In the genomic region with DNA sequence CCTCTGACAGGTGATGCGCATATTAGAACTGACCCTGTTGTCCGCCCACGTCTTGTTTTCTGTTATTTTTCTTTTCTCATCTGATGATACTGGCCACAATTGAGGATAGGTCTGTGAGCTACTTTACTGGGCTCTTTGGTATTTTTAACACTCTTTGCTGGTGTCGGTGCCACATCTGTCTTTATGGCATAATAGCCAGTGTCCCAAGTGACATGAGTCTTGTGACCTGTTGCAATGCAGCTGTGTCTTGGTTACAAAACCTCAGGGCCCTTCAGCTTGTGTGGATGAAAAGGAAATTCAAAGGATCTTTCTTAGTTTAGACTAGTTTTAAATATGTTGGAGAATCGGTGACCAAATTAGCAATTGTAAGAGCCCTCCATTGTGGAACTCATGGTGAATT, we compare ENCODE assay signal across 9 mouse cellular contexts. TPM values are rescaled to one million over a fixed set of nuclear protein-coding genes. Genes with fewer than 3 reads are reported as not detected.
A peak's percentile ranks its signal among the peaks of the same experiment; 100 is the strongest.
DNase-seq lines count a peak whose midpoint lies in the region; ATAC-seq lines count a peak whose summit lies in the region.
"Had no signal": no experiment of that assay in that cellular context is flagged by ENCODE, and none has a peak within 500 bp of the region (broad histone marks: within the 10 kb centered on the region; RNA-seq: fewer than 3 reads in every experiment).

No protein-coding gene starts in this region.

- WGBS in neural tube, embryonic 11.5 days = 37% methylated on average over 5 of the region's 5 CpGs
- WGBS in forebrain, embryonic 11.5 days = 48% methylated on average over 5 of the region's 5 CpGs
- 34% methylated on average over 5 of the region's 5 CpGs for WGBS in liver, embryonic 13.5 days (ENCODE audit: insufficient replicate concordance)
- 29% methylated on average over 5 of the region's 5 CpGs for WGBS in stomach, embryonic 16.5 days

- H3K36me3 ChIP-seq in neural tube, embryonic 11.5 days (ENCODE audit: control insufficient read depth, insufficient read depth, low read length) = no peaks in the 10 kb centered on the region
- H3K36me3 ChIP-seq in forebrain, embryonic 11.5 days (ENCODE audit: control insufficient read depth, insufficient read depth, low read length) = no peaks in the 10 kb centered on the region
- H3K36me3 ChIP-seq in liver, embryonic 13.5 days = 0 out of 2 replicates have a peak, but pooled peaks cover 3% of the 10 kb centered on the region
- H3K36me3 ChIP-seq in stomach, embryonic 16.5 days (ENCODE audit: control insufficient read depth, insufficient read depth, low read length) = no peaks in the 10 kb centered on the region

- peak overlapping the region; percentile 86 for H3K9ac ChIP-seq in neural tube, embryonic 11.5 days (ENCODE audit: low read length)
- H3K9ac ChIP-seq in forebrain, embryonic 11.5 days (ENCODE audit: low read length) = peak overlapping the region; percentile 91; the same call in 1 of the 2 replicates
- peak overlapping the region; percentile 93 for H3K9ac ChIP-seq in liver, embryonic 13.5 days
- H3K9ac ChIP-seq in stomach, embryonic 16.5 days (ENCODE audit: low read length) = peak overlapping the region; percentile 97

- H3K27me3 ChIP-seq in neural tube, embryonic 11.5 days (ENCODE audit: control insufficient read depth, insufficient read depth, low read length) = no peaks in the 10 kb centered on the region
- H3K27me3 ChIP-seq in forebrain, embryonic 11.5 days (ENCODE audit: control insufficient read depth, insufficient read depth, low read length) = no peaks in the 10 kb centered on the region
- no peaks in the 10 kb centered on the region for H3K27me3 ChIP-seq in liver, embryonic 13.5 days
- no peaks in the 10 kb centered on the region for H3K27me3 ChIP-seq in stomach, embryonic 16.5 days (ENCODE audit: control insufficient read depth, insufficient read depth, low read length)

- H3K27ac ChIP-seq in neural tube, embryonic 11.5 days (ENCODE audit: low read depth, low read length) = no peak overlapping the region
- H3K27ac ChIP-seq in forebrain, embryonic 11.5 days (ENCODE audit: low read depth, low read length) = no peak overlapping the region
- H3K27ac ChIP-seq in liver, embryonic 13.5 days = no peak overlapping the region
- H3K27ac ChIP-seq in stomach, embryonic 16.5 days (ENCODE audit: low read length) = peak overlapping the region; percentile 83

- no peak for DNase-seq in neural tube, embryonic 11.5 days (ENCODE audit: low spot score)
- DNase-seq in neural tube, embryonic 10.5 days (ENCODE audit: extremely low spot score, low spot score) = no peak
- no peak for DNase-seq in forebrain, embryonic 11.5 days (ENCODE audit: low spot score)
- DNase-seq in liver, embryonic 13.5 days = no peak
- DNase-seq in ovary, postnatal 14 days (ENCODE audit: low spot score) = no peak
- DNase-seq in thymus, postnatal 14 days = no peak
- no peak for DNase-seq in right cerebral cortex, postnatal 14 days
- DNase-seq: thymus, postnatal 36 days had no signal

- ATAC-seq in neural tube, embryonic 11.5 days (ENCODE audit: insufficient read depth, low FRiP score, low TSS enrichment) = no peak
- ATAC-seq in forebrain, embryonic 11.5 days (replicated peaks; ENCODE audit: low FRiP score) = no peak
- ATAC-seq in liver, embryonic 13.5 days (ENCODE audit: low read depth) = no peak
- ATAC-seq in stomach, embryonic 16.5 days (ENCODE audit: insufficient read depth, low FRiP score) = no peak

- H3K4me2 ChIP-seq in neural tube, embryonic 11.5 days (ENCODE audit: low read depth) = peak overlapping the region; percentile 70
- peak overlapping the region; percentile 85 for H3K4me2 ChIP-seq in forebrain, embryonic 11.5 days (ENCODE audit: low read depth, low read length, severe bottlenecking)
- H3K4me2 ChIP-seq in liver, embryonic 13.5 days = peak overlapping the region; percentile 85
- H3K4me2 ChIP-seq in stomach, embryonic 16.5 days (ENCODE audit: low read depth, low read length) = peak overlapping the region; percentile 81

- no peaks in the 10 kb centered on the region for H3K9me3 ChIP-seq in neural tube, embryonic 11.5 days (ENCODE audit: control insufficient read depth, low read length)
- H3K9me3 ChIP-seq in forebrain, embryonic 11.5 days (ENCODE audit: control insufficient read depth, low read length) = no peaks in the 10 kb centered on the region
- H3K9me3 ChIP-seq in liver, embryonic 13.5 days (replicated peaks) = no peaks in the 10 kb centered on the region
- no peaks in the 10 kb centered on the region for H3K9me3 ChIP-seq in stomach, embryonic 16.5 days (replicated peaks; ENCODE audit: control insufficient read depth, low read length)

- peaks cover 8% of the 10 kb centered on the region; the same call in 1 of the 2 replicates for H3K4me1 ChIP-seq in neural tube, embryonic 11.5 days (ENCODE audit: control insufficient read depth, insufficient read depth, low read length)
- H3K4me1 ChIP-seq in forebrain, embryonic 11.5 days (replicated peaks; ENCODE audit: control insufficient read depth, insufficient read depth, low read length) = no peaks in the 10 kb centered on the region; the same call in 1 of the 2 replicates
- peaks cover 40% of the 10 kb centered on the region for H3K4me1 ChIP-seq in liver, embryonic 13.5 days (replicated peaks)
- H3K4me1 ChIP-seq in stomach, embryonic 16.5 days (ENCODE audit: control insufficient read depth, insufficient read depth, low read length) = peaks cover 19% of the 10 kb centered on the region; the same call in 1 of the 2 replicates

- H3K4me3 ChIP-seq in neural tube, embryonic 11.5 days (ENCODE audit: low read depth, low read length) = peak overlapping the region; percentile 85
- peak overlapping the region; percentile 91 for H3K4me3 ChIP-seq in forebrain, embryonic 11.5 days (ENCODE audit: low read depth, low read length)
- peak overlapping the region; percentile 91 for H3K4me3 ChIP-seq in liver, embryonic 13.5 days (replicated peaks)
- peak overlapping the region; percentile 90 for H3K4me3 ChIP-seq in stomach, embryonic 16.5 days (replicated peaks; ENCODE audit: low read length)

RNA-seq across cellular contexts. Expression of a gene that starts 0.9 kb away (rescaled TPM):
- polyA plus RNA-seq in neural tube, embryonic 11.5 days (2014; fragmentation: Nextera tagmentation; extraction: Ambion mirVana) = 30.0 and 30.4 TPM in 2 replicates
- polyA plus RNA-seq in forebrain, embryonic 11.5 days (2014; fragmentation: Nextera tagmentation; extraction: Ambion mirVana) = 30.6 and 31.7 TPM in 2 replicates
- 10.9 and 11.4 TPM in 2 replicates for polyA plus RNA-seq in liver, embryonic 13.5 days (2015; fragmentation: Nextera tagmentation; extraction: Ambion mirVana)
- polyA plus RNA-seq in stomach, embryonic 16.5 days (2015; fragmentation: Nextera tagmentation; extraction: Ambion mirVana) = 35.8 and 38.9 TPM in 2 replicates

RNA-seq across cellular contexts. Expression of a gene that starts 37.9 kb away (rescaled TPM):
- 69.2 and 77.8 TPM in 2 replicates for polyA plus RNA-seq in neural tube, embryonic 11.5 days (2014; fragmentation: Nextera tagmentation; extraction: Ambion mirVana)
- polyA plus RNA-seq in forebrain, embryonic 11.5 days (2014; fragmentation: Nextera tagmentation; extraction: Ambion mirVana) = 94.2 TPM in 2 replicates
- 52.2 and 52.4 TPM in 2 replicates for polyA plus RNA-seq in liver, embryonic 13.5 days (2015; fragmentation: Nextera tagmentation; extraction: Ambion mirVana)
- 72.6 and 75.2 TPM in 2 replicates for polyA plus RNA-seq in stomach, embryonic 16.5 days (2015; fragmentation: Nextera tagmentation; extraction: Ambion mirVana)

RNA-seq across cellular contexts. Expression of a gene that starts 49.3 kb away (rescaled TPM):
- 1.1 and 1.4 TPM in 2 replicates for polyA plus RNA-seq in neural tube, embryonic 11.5 days (2014; fragmentation: Nextera tagmentation; extraction: Ambion mirVana)
- polyA plus RNA-seq in forebrain, embryonic 11.5 days (2014; fragmentation: Nextera tagmentation; extraction: Ambion mirVana) = 1.3 and 2.1 TPM in 2 replicates
- polyA plus RNA-seq in liver, embryonic 13.5 days (2015; fragmentation: Nextera tagmentation; extraction: Ambion mirVana) = 2.7 and 3.3 TPM in 2 replicates
- 2.4 and 2.8 TPM in 2 replicates for polyA plus RNA-seq in stomach, embryonic 16.5 days (2015; fragmentation: Nextera tagmentation; extraction: Ambion mirVana)
